Mouse (Mus musculus): ENCODE data around the gene Cldn3. TPM values are rescaled to one million over a fixed set of nuclear protein-coding genes. Genes with fewer than 3 reads are reported as not detected.

Cldn3 gene
- polyA plus RNA-seq, 1 experiment from 2014 or later: 1.5 TPM

DNA sequence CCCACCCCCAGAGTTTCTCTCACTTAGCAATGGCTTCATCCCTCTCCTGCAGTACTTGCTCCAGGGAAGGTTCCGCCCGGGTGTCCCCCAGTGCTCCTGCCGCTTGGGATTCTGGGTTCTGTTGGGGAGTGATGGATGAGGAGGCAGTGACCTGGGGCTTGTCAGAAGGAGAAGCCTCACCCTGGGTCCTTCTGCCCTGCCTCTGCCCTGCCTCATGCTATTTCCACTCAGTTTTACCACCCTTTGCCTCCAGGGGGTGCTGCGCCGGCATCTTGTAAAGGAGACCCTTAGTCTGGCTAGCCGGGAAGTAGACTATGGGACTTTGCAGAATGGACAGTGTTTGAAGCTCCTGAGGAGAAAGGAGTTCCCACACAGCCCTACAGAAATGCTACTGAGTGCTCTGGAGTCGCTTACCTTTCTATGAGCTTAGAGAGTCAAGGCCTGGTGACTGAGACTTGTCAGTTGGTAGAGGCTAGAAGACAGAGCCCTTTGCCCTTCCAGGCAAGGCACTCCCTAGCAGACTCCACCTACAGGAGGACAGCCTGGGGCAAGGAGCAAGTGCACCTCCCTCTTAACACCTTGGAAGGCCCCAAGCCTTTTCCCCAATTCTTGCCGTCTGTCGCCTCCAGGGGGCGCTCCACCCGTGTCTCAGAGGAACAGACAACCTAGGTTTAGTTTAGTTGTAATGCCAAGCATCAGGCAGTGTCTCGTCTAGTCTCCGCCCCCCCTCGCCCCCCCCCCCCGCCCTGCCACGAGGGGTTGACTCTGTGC, 26.8 kb downstream of the Cldn3 start:
- H3K9ac ChIP-seq (ENCODE audit: low read depth, low read length): peak overlapping the region; percentile 4; the same call in 1 of the 2 replicates
- H3K4me3 ChIP-seq (ENCODE audit: low read depth, low read length): peak overlapping the region; percentile 17; the same call in 1 of the 2 replicates
- H3K4me2 ChIP-seq: peak overlapping the region; percentile 47
- H3K4me1 ChIP-seq (ENCODE audit: control insufficient read depth, insufficient read depth, low read length): peaks cover 19% of the 10 kb centered on the region
- no peaks in the 10 kb centered on the region for H3K27me3 ChIP-seq (ENCODE audit: control insufficient read depth, insufficient read depth, low read length)
- ATAC-seq (replicated peaks; ENCODE audit: insufficient number of reproducible peaks, low FRiP score, low TSS enrichment): no peak
- no peaks in the 10 kb centered on the region for H3K36me3 ChIP-seq (ENCODE audit: control insufficient read depth, insufficient read depth, low read length)
- 3% methylated on average over 15 of the region's 16 CpGs for WGBS (ENCODE audit: insufficient replicate concordance)
- H3K9me3 ChIP-seq (replicated peaks; ENCODE audit: control insufficient read depth, low read length): no peaks in the 10 kb centered on the region
- no peak overlapping the region for H3K27ac ChIP-seq (ENCODE audit: low read depth, low read length)

DNA sequence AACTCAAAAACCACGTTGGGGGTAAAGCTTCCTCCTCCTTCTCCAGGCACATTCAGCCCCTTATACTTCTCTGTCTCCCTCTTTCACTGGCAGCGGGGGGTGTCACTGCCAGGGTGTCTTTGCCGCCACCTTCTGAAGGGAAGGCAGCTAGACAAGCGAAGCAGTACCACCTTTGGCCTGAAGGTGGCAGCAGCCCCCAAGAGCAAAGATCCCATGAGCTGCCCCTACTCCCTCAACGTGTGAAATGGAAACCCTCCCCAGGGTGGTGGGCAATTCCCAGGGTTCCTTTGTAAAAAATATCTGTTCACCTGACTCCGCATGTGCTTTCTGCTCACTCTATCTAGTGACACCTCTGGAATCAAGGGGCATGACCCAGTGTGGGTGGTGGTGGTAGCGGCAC, 29.5 kb downstream of the Cldn3 start:
- ATAC-seq (replicated peaks; ENCODE audit: insufficient number of reproducible peaks, low FRiP score, low TSS enrichment): no peak
- WGBS (ENCODE audit: insufficient replicate concordance): 16% methylated on average over 7 of the region's 7 CpGs

GRCm38 (mm10) chr5:135016224-135016759, 30.3 kb downstream of the Cldn3 start:
- H3K9me3 ChIP-seq (replicated peaks; ENCODE audit: control insufficient read depth, low read length): no peaks in the 10 kb centered on the region
- H3K4me3 ChIP-seq (ENCODE audit: low read depth, low read length): no peak overlapping the region
- no peak overlapping the region for H3K27ac ChIP-seq (ENCODE audit: low read depth, low read length)
- no peak for ATAC-seq (replicated peaks; ENCODE audit: insufficient number of reproducible peaks, low FRiP score, low TSS enrichment)
- H3K4me2 ChIP-seq: no peak overlapping the region
- no peaks in the 10 kb centered on the region for H3K27me3 ChIP-seq (ENCODE audit: control insufficient read depth, insufficient read depth, low read length)
- no peaks in the 10 kb centered on the region for H3K36me3 ChIP-seq (ENCODE audit: control insufficient read depth, insufficient read depth, low read length)
- peaks cover 7% of the 10 kb centered on the region; the same call in 1 of the 2 replicates for H3K4me1 ChIP-seq (ENCODE audit: control insufficient read depth, insufficient read depth, low read length)
- WGBS (ENCODE audit: insufficient replicate concordance): 49% methylated on average over 4 of the region's 4 CpGs
- no peak overlapping the region for H3K9ac ChIP-seq (ENCODE audit: low read depth, low read length)

More for the DNA sequence above, 29.5 kb downstream of the Cldn3 start:
- Histone ChIP-seq H3K4me1 (ENCODE audit: control insufficient read depth, insufficient read depth, low read length) (peaks cover 9% of the 10 kb centered on the region), H3K9me3 (replicated peaks; ENCODE audit: control insufficient read depth, low read length) (no peaks in the 10 kb centered on the region), H3K4me2 (no peak overlapping the region), H3K36me3 (ENCODE audit: control insufficient read depth, insufficient read depth, low read length) (no peaks in the 10 kb centered on the region), H3K9ac (ENCODE audit: low read depth, low read length) (no peak overlapping the region), H3K27ac (ENCODE audit: low read depth, low read length) (no peak overlapping the region), H3K4me3 (ENCODE audit: low read depth, low read length) (no peak overlapping the region), H3K27me3 (ENCODE audit: control insufficient read depth, insufficient read depth, low read length) (no peaks in the 10 kb centered on the region)

DNA sequence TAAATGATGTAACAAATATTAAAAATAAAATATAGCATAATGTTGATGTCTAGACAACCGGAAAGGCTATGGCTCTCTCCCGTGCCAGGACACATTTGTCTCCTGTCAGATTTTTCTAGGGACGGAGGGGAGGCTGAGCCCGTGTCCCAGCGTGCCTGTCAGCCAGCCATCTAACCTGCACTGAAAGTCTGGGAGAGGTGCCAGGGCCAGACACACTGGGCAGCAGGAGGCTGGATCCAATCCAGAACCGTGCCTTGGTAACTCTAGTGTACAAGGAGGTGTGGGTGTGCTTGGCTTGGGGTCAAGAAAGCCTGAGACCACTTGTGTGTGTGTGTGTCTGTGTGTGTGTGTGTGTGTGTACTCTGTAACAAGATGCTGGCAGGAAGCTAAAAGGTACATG, 35.8 kb downstream of the Cldn3 start:
- 72% methylated on average over 6 of the region's 6 CpGs for WGBS (ENCODE audit: insufficient replicate concordance)
- no peak overlapping the region for H3K4me3 ChIP-seq (ENCODE audit: low read depth, low read length)
- peaks cover 25% of the 10 kb centered on the region for H3K4me1 ChIP-seq (ENCODE audit: control insufficient read depth, insufficient read depth, low read length)
- ATAC-seq (replicated peaks; ENCODE audit: insufficient number of reproducible peaks, low FRiP score, low TSS enrichment): no peak
- no peaks in the 10 kb centered on the region for H3K9me3 ChIP-seq (replicated peaks; ENCODE audit: control insufficient read depth, low read length)
- no peak overlapping the region for H3K27ac ChIP-seq (ENCODE audit: low read depth, low read length)
- H3K9ac ChIP-seq (ENCODE audit: low read depth, low read length): no peak overlapping the region
- no peaks in the 10 kb centered on the region for H3K36me3 ChIP-seq (ENCODE audit: control insufficient read depth, insufficient read depth, low read length)
- no peak overlapping the region for H3K4me2 ChIP-seq
- H3K27me3 ChIP-seq (ENCODE audit: control insufficient read depth, insufficient read depth, low read length): no peaks in the 10 kb centered on the region

- Histone ChIP-seq H3K9ac (ENCODE audit: low read depth, low read length) (peak within 1 kb of the TSS; percentile 79), H3K27me3 (ENCODE audit: control insufficient read depth, insufficient read depth, low read length) (no peaks in the 10 kb centered on the region), H3K4me3 (ENCODE audit: low read depth, low read length) (peak within 1 kb of the TSS; percentile 70), H3K36me3 (ENCODE audit: control insufficient read depth, insufficient read depth, low read length) (no peaks in the 10 kb centered on the region), H3K27ac (ENCODE audit: low read depth, low read length) (peak within 1 kb of the TSS; percentile 70), H3K9me3 (replicated peaks; ENCODE audit: control insufficient read depth, low read length) (no peaks in the 10 kb centered on the region), H3K4me2 (peak within 1 kb of the TSS; percentile 96), H3K4me1 (ENCODE audit: control insufficient read depth, insufficient read depth, low read length) (peaks cover 25% of the 10 kb centered on the region)
- WGBS (ENCODE audit: insufficient replicate concordance): under 1% methylated on average over 61 of the region's 61 CpGs
- peak; percentile 87 for ATAC-seq (replicated peaks; ENCODE audit: insufficient number of reproducible peaks, low FRiP score, low TSS enrichment)
These were observed 37.5 kb downstream of the Cldn3 start, which contains the start of gene Stx1a for GRCm38 (mm10) chr5:135023344-135024173. Gene Stx1a (plus strand): TSS chr5:135023482.

- Histone ChIP-seq H3K9me3 (replicated peaks; ENCODE audit: control insufficient read depth, low read length) (no peaks in the 10 kb centered on the region), H3K4me3 (ENCODE audit: low read depth, low read length) (peak overlapping the region; percentile 70), H3K27me3 (ENCODE audit: control insufficient read depth, insufficient read depth, low read length) (no peaks in the 10 kb centered on the region), H3K4me1 (ENCODE audit: control insufficient read depth, insufficient read depth, low read length) (peaks cover 33% of the 10 kb centered on the region), H3K4me2 (peak overlapping the region; percentile 96), H3K9ac (ENCODE audit: low read depth, low read length) (peak overlapping the region; percentile 79; the same call in 1 of the 2 replicates), H3K27ac (ENCODE audit: low read depth, low read length) (peak overlapping the region; percentile 70), H3K36me3 (ENCODE audit: control insufficient read depth, insufficient read depth, low read length) (no peaks in the 10 kb centered on the region)
- 40% methylated on average over 11 of the region's 11 CpGs for WGBS (ENCODE audit: insufficient replicate concordance)
- ATAC-seq (replicated peaks; ENCODE audit: insufficient number of reproducible peaks, low FRiP score, low TSS enrichment): peak; percentile 38; the same call in 1 of the 2 replicates
These were observed 38.7 kb downstream of the Cldn3 start for GRCm38 (mm10) chr5:135024665-135025224.

GRCm38 (mm10) chr5:135025899-135026298, 39.9 kb downstream of the Cldn3 start:
- no peak for ATAC-seq (replicated peaks; ENCODE audit: insufficient number of reproducible peaks, low FRiP score, low TSS enrichment)
- Histone ChIP-seq H3K36me3 (ENCODE audit: control insufficient read depth, insufficient read depth, low read length) (no peaks in the 10 kb centered on the region), H3K27me3 (ENCODE audit: control insufficient read depth, insufficient read depth, low read length) (no peaks in the 10 kb centered on the region), H3K27ac (ENCODE audit: low read depth, low read length) (no peak overlapping the region), H3K4me1 (ENCODE audit: control insufficient read depth, insufficient read depth, low read length) (peaks cover 33% of the 10 kb centered on the region), H3K9me3 (replicated peaks; ENCODE audit: control insufficient read depth, low read length) (no peaks in the 10 kb centered on the region), H3K4me3 (ENCODE audit: low read depth, low read length) (peak overlapping the region; percentile 70; the same call in 1 of the 2 replicates), H3K9ac (ENCODE audit: low read depth, low read length) (peak overlapping the region; percentile 54), H3K4me2 (peak overlapping the region; percentile 96)
- WGBS (ENCODE audit: insufficient replicate concordance): 13% methylated on average over 7 of the region's 7 CpGs

Measured in heart, embryonic 11.5 days (tissue).